Mouse (Mus musculus) central nervous system, embryonic 18 days (tissue): ENCODE data around the gene Hps4. TPM values are rescaled to one million over a fixed set of nuclear protein-coding genes. Genes with fewer than 3 reads are reported as not detected.

Experiments used
- polyA plus RNA-seq: library from polyadenylated mRNA; depleted of rRNA; stranded (reverse); fragments of >200 nt; gene quantifications from 2 replicates; pipeline ENCODE4 v1.2.3, GENCODE M21; 2012; rRNA removed

Hps4 gene
- polyA plus RNA-seq = 53.6 and 55.9 TPM in 2 replicates

DNA sequence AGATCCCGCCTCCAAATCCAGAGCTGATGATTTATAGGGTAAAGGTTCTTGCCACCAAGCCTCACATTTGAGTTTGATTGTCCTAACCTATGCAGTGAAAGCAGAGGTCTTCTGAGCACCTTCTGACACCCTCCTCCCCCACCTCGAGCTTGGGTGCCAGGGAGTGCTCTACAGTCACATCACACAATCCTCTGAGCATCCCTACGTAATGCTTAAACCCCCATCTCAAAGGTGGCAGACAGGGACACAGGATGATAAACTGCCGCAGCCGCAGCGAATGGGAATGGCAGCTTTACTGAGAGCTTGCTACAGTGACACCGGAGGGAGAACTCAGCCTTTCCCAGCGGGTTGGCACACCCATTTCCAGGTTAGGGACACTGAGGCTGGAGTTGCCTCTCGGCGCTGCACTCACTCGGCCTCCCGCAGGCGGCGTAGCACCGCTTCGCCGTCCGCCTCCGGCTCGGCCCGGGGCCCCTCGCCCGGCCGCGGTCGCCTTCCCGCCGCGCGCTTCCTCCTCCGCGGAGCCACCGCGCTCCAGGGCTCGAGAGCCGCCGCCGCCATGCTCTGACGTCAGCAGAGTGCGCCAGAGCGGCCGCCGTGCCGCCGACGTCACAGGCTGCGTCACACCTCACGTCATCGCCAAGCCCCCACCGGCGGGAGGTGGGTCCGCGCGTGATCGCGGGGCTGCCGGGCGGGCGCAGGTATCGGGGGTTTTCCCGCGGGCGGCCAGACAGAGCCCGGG lies at the start of gene Hps4, which contains the start of gene Srrd:
Gene Hps4, plus strand, starts transcription at position 621 of the 742 bp plus-strand sequence.
Gene Srrd, minus strand, starts transcription at position 578 of the 742 bp plus-strand sequence.

DNA sequence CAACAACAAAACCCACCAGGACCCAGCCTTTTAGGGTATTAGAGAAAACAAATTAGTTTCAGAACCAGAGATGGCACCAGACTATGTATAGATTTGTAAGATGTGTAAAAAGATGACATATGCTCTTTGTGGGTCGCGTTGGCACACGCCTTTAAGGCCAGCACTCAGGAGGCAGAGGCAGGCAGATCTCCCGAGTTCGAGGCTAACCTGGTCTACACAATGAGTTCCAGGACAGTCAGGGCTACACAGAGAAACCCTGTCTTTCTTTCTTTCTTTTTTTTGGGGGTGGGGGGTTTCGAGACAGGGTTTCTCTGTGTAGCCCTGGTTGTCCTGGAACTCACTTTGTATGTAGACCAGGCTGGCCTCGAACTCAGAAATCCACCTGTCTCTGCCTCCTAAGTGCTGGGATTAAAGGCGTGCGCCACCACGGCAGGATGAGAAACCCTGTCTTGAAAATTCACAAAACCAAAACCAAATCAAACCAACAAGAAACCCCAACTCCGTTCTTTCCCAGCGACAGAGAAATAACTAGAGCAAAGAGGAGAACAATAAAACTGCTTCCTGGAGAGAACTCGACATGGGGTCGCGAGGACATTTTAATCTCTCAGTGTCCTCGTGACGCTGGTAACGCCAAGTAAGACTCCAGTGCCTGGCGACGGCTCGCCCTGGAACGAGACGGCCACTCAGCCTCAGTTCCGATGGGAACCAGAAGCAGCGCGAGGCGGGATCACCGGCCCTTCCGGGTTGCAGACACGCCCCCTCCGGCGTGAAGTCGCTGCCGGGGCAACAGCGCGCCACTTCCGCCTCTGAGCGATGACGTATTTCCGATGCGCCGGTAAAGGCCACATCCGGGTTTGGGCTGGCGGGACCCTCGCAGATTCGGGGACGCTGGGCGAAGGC lies 17.1 kb upstream of the Hps4 start, which contains the start of gene Tfip11:
Gene Tfip11, plus strand, starts transcription at position 813 of the 900 bp plus-strand sequence.

DNA sequence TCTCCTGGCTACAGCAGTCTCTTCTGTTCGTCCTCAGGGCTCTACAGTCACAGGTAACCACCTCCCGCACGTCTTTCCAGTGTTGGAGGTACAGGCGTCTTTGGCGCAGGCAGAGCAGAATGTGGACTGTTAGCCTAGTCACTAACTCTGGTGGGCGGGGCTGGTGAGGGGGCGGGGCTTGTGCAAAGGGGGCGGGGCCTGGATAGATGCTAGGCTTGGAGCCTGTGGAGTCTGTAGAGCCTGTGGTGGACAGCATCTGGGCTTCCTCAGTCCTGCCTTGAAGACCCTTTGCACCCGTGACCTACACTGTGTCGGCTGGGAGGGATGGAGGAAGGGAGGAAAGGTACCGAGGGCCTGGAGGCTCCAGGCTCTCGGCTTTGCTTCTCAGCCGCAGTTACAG lies 13.0 kb downstream of the Hps4 start, which contains the start of gene Gm6583:
Gene Gm6583, minus strand, starts transcription at position 124 of the 400 bp plus-strand sequence.

GRCm38 (mm10) chr5:112394779-112395443 lies 52.0 kb downstream of the Hps4 start, which contains the start of gene Asphd2:
Gene Asphd2 (minus strand): TSS chr5:112394866.

Other genes with a start within 250 kb of the Hps4 start
- 1.1 and 1.2 TPM in 2 replicates for gene Cryba4, start 90.6 kb upstream of the Hps4 start, polyA plus RNA-seq
- 2.8 and 3.2 TPM in 2 replicates for gene Crybb1, start 87.3 kb upstream of the Hps4 start, polyA plus RNA-seq
- 19.9 TPM in 2 replicates for gene Tpst2, start 66.4 kb upstream of the Hps4 start, polyA plus RNA-seq
- 32.6 and 33.6 TPM in 2 replicates for gene Tfip11, start 16.7 kb upstream of the Hps4 start, polyA plus RNA-seq
- gene Srrd, start within 50 bp of the Hps4 start, polyA plus RNA-seq = 76.0 and 80.2 TPM in 2 replicates
- 0.05 TPM in 1 of 2 replicates, not detected in the other for gene Gm6583, start 12.9 kb downstream of the Hps4 start, polyA plus RNA-seq
- gene Asphd2, start 51.8 kb downstream of the Hps4 start, polyA plus RNA-seq = 118 and 122 TPM in 2 replicates
- not detected in 2 replicates for gene Gm6588, start 106.3 kb downstream of the Hps4 start, polyA plus RNA-seq
- gene Sez6l, start 234.1 kb downstream of the Hps4 start, polyA plus RNA-seq = 79.6 and 81.8 TPM in 2 replicates